Mouse (Mus musculus): Measurements from ENCODE around the gene Jag1. TPM values are rescaled to one million over a fixed set of nuclear protein-coding genes. Genes with fewer than 3 reads are reported as not detected.

Gene Jag1
- polyA plus RNA-seq (2015; fragmentation: Nextera tagmentation; extraction: Ambion mirVana): 1.2 and 1.6 TPM in 2 replicates

GRCm38 (mm10) chr2:137116025-137116674 lies at the start of gene Jag1:
Jag1 (minus strand) TSS chr2:137116644.
- peak within 1 kb of the TSS; percentile 72 for H3K4me2 ChIP-seq
- peak within 1 kb of the TSS; percentile 68 for H3K27ac ChIP-seq
- under 1% methylated on average over 53 of the region's 59 CpGs for WGBS (ENCODE audit: insufficient replicate concordance)
- peak within 1 kb of the TSS; percentile 63 for H3K4me3 ChIP-seq (replicated peaks)
- H3K36me3 ChIP-seq: no peaks in the 10 kb centered on the region
- ATAC-seq (ENCODE audit: low read depth): no peak
- H3K9ac ChIP-seq: peak within 1 kb of the TSS; percentile 67
- DNase-seq: no peak
- H3K9me3 ChIP-seq (replicated peaks): no peaks in the 10 kb centered on the region
- peaks cover 69% of the 10 kb centered on the region for H3K27me3 ChIP-seq
- H3K4me1 ChIP-seq (replicated peaks): peaks cover 23% of the 10 kb centered on the region

DNA sequence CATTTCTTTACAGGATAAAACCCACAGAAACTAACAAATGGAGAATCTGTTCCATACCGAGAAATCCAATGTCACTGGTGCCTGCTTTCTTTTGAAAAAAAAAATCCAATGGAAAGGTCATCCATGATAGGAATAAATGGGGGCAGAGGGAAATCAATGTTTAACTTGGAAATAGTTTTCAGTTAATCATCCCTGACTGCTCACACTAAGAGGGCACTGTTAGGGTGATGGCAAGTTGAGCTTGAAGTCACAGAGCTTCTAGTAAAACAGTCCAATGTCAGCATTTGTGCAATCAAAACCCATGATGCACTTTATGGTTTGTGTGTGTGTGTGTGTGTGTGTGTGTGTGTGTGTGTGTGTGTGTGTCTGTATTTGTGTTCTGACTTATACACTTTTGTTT lies 39.6 kb upstream of the Jag1 start:
- DNase-seq: no peak
- Histone ChIP-seq H3K27ac (no peak overlapping the region), H3K9ac (no peak overlapping the region), H3K27me3 (no peaks in the 10 kb centered on the region), H3K4me2 (no peak overlapping the region), H3K4me3 (replicated peaks) (no peak overlapping the region), H3K4me1 (replicated peaks) (no peaks in the 10 kb centered on the region), H3K36me3 (no peaks in the 10 kb centered on the region), H3K9me3 (replicated peaks) (no peaks in the 10 kb centered on the region)
- WGBS (ENCODE audit: insufficient replicate concordance): 71% methylated on average over 1 of the region's 1 CpGs
- no peak for ATAC-seq (ENCODE audit: low read depth)

GRCm38 (mm10) chr2:137153825-137154224 lies 37.4 kb upstream of the Jag1 start:
- no peaks in the 10 kb centered on the region for H3K36me3 ChIP-seq
- WGBS (ENCODE audit: insufficient replicate concordance): 43% methylated on average over 4 of the region's 4 CpGs
- H3K27ac ChIP-seq: no peak overlapping the region
- no peak overlapping the region for H3K4me2 ChIP-seq
- ATAC-seq (ENCODE audit: low read depth) (no peak), DNase-seq (no peak)
- no peaks in the 10 kb centered on the region for H3K4me1 ChIP-seq (replicated peaks)
- no peaks in the 10 kb centered on the region for H3K27me3 ChIP-seq
- no peak overlapping the region for H3K4me3 ChIP-seq (replicated peaks)
- H3K9ac ChIP-seq: no peak overlapping the region
- H3K9me3 ChIP-seq (replicated peaks): no peaks in the 10 kb centered on the region

- no peak overlapping the region for H3K4me2 ChIP-seq
- no peak overlapping the region for H3K27ac ChIP-seq
- WGBS (ENCODE audit: insufficient replicate concordance): 71% methylated on average over 10 of the region's 10 CpGs
- H3K36me3 ChIP-seq: no peaks in the 10 kb centered on the region
- DNase-seq: no peak
- ATAC-seq (ENCODE audit: low read depth): no peak
- no peaks in the 10 kb centered on the region for H3K9me3 ChIP-seq (replicated peaks)
- H3K27me3 ChIP-seq: no peaks in the 10 kb centered on the region
- H3K9ac ChIP-seq: no peak overlapping the region
- no peak overlapping the region for H3K4me3 ChIP-seq (replicated peaks)
- H3K4me1 ChIP-seq (replicated peaks): no peaks in the 10 kb centered on the region
Observed at GRCm38 (mm10) chr2:137153172-137153667, 36.8 kb upstream of the Jag1 start.

DNA sequence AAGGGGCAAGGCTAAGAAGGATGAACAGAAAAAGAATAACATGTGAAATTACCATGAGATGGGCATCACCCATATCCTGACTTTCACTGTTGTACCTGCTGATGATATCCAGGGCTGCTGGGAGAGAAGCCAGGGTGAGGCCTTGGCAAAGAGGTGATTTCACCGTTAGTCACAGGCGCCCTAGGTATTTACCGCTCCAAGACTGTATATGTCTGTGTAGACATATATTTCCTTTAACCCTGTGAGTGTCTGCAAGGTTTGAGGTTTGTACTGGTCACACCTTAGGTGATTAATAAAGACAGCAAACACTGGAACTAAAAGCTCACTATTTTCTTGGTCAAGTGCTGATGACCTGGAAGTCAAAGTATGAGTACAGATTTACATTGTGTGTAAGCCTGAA lies 34.5 kb upstream of the Jag1 start:
- Histone ChIP-seq H3K27me3 (no peaks in the 10 kb centered on the region), H3K4me3 (replicated peaks) (no peak overlapping the region), H3K9ac (no peak overlapping the region), H3K9me3 (replicated peaks) (no peaks in the 10 kb centered on the region), H3K4me2 (no peak overlapping the region), H3K4me1 (replicated peaks) (no peaks in the 10 kb centered on the region), H3K36me3 (no peaks in the 10 kb centered on the region), H3K27ac (no peak overlapping the region)
- ATAC-seq (ENCODE audit: low read depth) (no peak), DNase-seq (no peak)
- 76% methylated on average over 3 of the region's 3 CpGs for WGBS (ENCODE audit: insufficient replicate concordance)

- Histone ChIP-seq H3K27me3 (no peaks in the 10 kb centered on the region), H3K4me3 (replicated peaks) (no peak overlapping the region), H3K4me1 (replicated peaks) (no peaks in the 10 kb centered on the region), H3K9me3 (replicated peaks) (no peaks in the 10 kb centered on the region), H3K9ac (no peak overlapping the region), H3K27ac (no peak overlapping the region), H3K4me2 (no peak overlapping the region), H3K36me3 (no peaks in the 10 kb centered on the region)
- no peak for ATAC-seq (ENCODE audit: low read depth)
- no peak for DNase-seq
- WGBS (ENCODE audit: insufficient replicate concordance): 57% methylated on average over 2 of the region's 2 CpGs
Observed at GRCm38 (mm10) chr2:137146938-137147666, 30.7 kb upstream of the Jag1 start.

- H3K9me3 ChIP-seq (replicated peaks): no peaks in the 10 kb centered on the region
- H3K36me3 ChIP-seq: no peaks in the 10 kb centered on the region
- no peak for ATAC-seq (ENCODE audit: low read depth)
- WGBS (ENCODE audit: insufficient replicate concordance): 44% methylated on average over 1 of the region's 1 CpGs
- no peaks in the 10 kb centered on the region for H3K27me3 ChIP-seq
- no peaks in the 10 kb centered on the region for H3K4me1 ChIP-seq (replicated peaks)
- H3K9ac ChIP-seq: no peak overlapping the region
- H3K27ac ChIP-seq: no peak overlapping the region
- no peak overlapping the region for H3K4me3 ChIP-seq (replicated peaks)
- DNase-seq: no peak
- no peak overlapping the region for H3K4me2 ChIP-seq
Observed at GRCm38 (mm10) chr2:137138063-137138462, 21.6 kb upstream of the Jag1 start.

- Histone ChIP-seq H3K27ac (no peak overlapping the region), H3K4me1 (replicated peaks) (no peaks in the 10 kb centered on the region), H3K4me2 (no peak overlapping the region), H3K9ac (no peak overlapping the region), H3K4me3 (replicated peaks) (no peak overlapping the region), H3K27me3 (no peaks in the 10 kb centered on the region), H3K36me3 (no peaks in the 10 kb centered on the region), H3K9me3 (replicated peaks) (no peaks in the 10 kb centered on the region)
- ATAC-seq (ENCODE audit: low read depth) (no peak), DNase-seq (no peak)
- 43% methylated on average over 5 of the region's 5 CpGs for WGBS (ENCODE audit: insufficient replicate concordance)
Observed at GRCm38 (mm10) chr2:137134035-137134434, 17.6 kb upstream of the Jag1 start.

DNA sequence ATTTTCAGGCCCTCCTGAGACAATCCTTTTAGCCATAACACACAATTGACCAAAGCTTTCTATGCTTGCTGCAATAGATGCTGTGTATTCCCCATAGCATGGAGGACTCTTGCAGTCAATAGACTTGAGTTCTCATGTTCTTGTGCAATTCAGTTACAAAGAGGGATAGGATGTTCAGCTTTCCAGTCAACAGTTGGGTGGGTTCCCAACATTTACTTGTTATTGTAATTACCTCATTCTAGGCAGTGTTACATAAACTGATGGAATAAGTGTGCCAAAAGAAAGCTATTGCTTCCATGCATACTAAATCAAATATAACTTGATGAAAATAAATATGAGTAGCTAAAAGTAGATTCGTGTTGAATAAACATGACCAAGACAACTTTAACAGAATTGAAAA lies 8.4 kb upstream of the Jag1 start:
- Histone ChIP-seq H3K4me2 (no peak overlapping the region), H3K27ac (no peak overlapping the region), H3K9me3 (replicated peaks) (no peaks in the 10 kb centered on the region), H3K4me3 (replicated peaks) (no peak overlapping the region), H3K27me3 (no peaks in the 10 kb centered on the region), H3K4me1 (replicated peaks) (no peaks in the 10 kb centered on the region), H3K36me3 (no peaks in the 10 kb centered on the region), H3K9ac (no peak overlapping the region)
- 38% methylated on average over 1 of the region's 1 CpGs for WGBS (ENCODE audit: insufficient replicate concordance)
- ATAC-seq (ENCODE audit: low read depth) (no peak), DNase-seq (no peak)

DNA sequence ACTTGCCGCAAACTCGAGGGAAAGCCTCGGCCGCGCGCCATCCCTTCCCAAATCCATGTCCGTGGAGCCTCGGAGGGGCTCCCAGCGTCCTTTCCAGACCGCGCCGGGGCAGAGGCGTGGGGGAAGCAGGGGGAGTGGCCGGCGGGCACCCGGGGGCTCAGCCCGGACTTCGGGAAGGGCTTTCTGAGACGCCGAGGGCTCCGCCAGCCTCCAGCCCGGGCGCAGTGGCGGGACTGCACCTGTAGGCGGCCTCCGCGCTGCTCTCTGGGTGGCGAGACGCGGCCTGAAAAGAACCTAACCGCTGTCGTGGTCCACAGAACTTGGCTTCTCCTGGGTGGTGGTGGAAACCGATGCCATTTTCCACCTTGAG lies 862 bp upstream of the Jag1 start:
- Histone ChIP-seq H3K4me2 (peak overlapping the region; percentile 72), H3K4me3 (replicated peaks) (peak overlapping the region; percentile 63), H3K36me3 (no peaks in the 10 kb centered on the region), H3K9ac (peak overlapping the region; percentile 67), H3K27me3 (peaks cover 62% of the 10 kb centered on the region), H3K4me1 (replicated peaks) (peaks cover 23% of the 10 kb centered on the region), H3K27ac (peak overlapping the region; percentile 68), H3K9me3 (replicated peaks) (no peaks in the 10 kb centered on the region)
- peak; percentile 43 for ATAC-seq (ENCODE audit: low read depth)
- WGBS (ENCODE audit: insufficient replicate concordance): 1% methylated on average over 33 of the region's 33 CpGs
- peak; percentile 41 for DNase-seq

DNA sequence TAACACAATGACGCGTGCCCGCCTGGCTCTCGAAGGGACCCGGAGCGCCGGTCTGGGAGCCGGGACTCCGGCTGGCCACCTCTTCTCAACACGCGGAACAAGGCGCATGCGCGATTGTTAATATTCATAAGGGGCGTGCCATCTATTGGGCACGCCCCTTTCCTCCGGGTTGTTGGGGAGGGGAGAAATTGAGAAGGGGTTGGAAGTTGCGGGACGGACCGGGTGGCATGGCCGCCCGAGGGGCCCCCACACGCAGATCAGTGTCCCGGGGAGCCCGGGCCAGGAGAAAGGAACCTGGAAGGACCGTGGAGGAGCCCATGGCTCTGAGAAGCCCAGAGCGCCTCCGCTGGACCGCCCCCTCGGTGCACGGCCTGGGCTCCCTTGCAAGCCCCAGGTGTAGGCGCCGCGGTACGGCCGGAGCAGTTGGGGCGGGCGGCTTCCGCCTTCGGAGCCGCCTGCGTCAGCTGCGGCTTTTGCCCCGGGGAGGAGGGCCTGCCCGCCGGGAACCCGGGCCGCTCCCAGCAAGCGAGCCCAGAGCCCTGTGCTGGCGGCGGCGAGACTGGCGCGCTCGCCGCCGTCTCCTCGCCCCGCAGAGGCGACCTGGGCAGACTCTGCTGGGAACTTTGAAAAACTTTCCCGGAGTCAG lies 354 bp upstream of the Jag1 start:
- under 1% methylated on average over 60 of the region's 61 CpGs for WGBS (ENCODE audit: insufficient replicate concordance)
- Histone ChIP-seq H3K4me1 (replicated peaks) (peaks cover 23% of the 10 kb centered on the region), H3K4me3 (replicated peaks) (peak overlapping the region; percentile 63), H3K27me3 (peaks cover 63% of the 10 kb centered on the region), H3K9ac (peak overlapping the region; percentile 67), H3K9me3 (replicated peaks) (no peaks in the 10 kb centered on the region), H3K27ac (peak overlapping the region; percentile 68), H3K36me3 (no peaks in the 10 kb centered on the region), H3K4me2 (peak overlapping the region; percentile 72)
- DNase-seq (peak; percentile 62), ATAC-seq (ENCODE audit: low read depth) (peak; percentile 82)

Measured in liver, embryonic 13.5 days (tissue).